Mouse (Mus musculus): ENCODE measurements around the gene Ndufab1. TPM values are rescaled to one million over a fixed set of nuclear protein-coding genes. Genes with fewer than 3 reads are reported as not detected.
A peak's percentile ranks its signal among the peaks of the same experiment; 100 is the strongest.

Gene Ndufab1
- polyA plus RNA-seq, 1 experiment from 2014 or later, result 632 TPM

- ATAC-seq (ENCODE audit: low read depth) (no peak), DNase-seq (ENCODE audit: low spot score) (no peak)
- no peaks in the 10 kb centered on the region for H3K9me3 ChIP-seq (ENCODE audit: control insufficient read depth, low read length)
- H3K4me1 ChIP-seq (ENCODE audit: control insufficient read depth, insufficient read depth, low read length), result peaks cover 19% of the 10 kb centered on the region
- peak overlapping the region; percentile 100 for H3K4me3 ChIP-seq (ENCODE audit: low read depth, low read length)
- peaks cover 37% of the 10 kb centered on the region for H3K36me3 ChIP-seq (ENCODE audit: control insufficient read depth, insufficient read depth, low read length)
- no peaks in the 10 kb centered on the region for H3K27me3 ChIP-seq (replicated peaks; ENCODE audit: control insufficient read depth, insufficient read depth, low read length)
- H3K4me2 ChIP-seq (ENCODE audit: low read depth, low read length), result peak overlapping the region; percentile 69
- H3K9ac ChIP-seq (ENCODE audit: low read depth, low read length), result peak overlapping the region; percentile 97; the same call in 1 of the 2 replicates
- WGBS, result 62% methylated on average over 1 of the region's 1 CpGs
- H3K27ac ChIP-seq (replicated peaks; ENCODE audit: low read depth, low read length), result no peak overlapping the region
Observed at GRCm38 (mm10) chr7:122065656-122066055, 36.0 kb downstream of the Ndufab1 start.

- H3K27ac ChIP-seq (replicated peaks; ENCODE audit: low read depth, low read length), result no peak overlapping the region
- DNase-seq (ENCODE audit: low spot score) (no peak), ATAC-seq (ENCODE audit: low read depth) (no peak)
- no peaks in the 10 kb centered on the region for H3K4me1 ChIP-seq (ENCODE audit: control insufficient read depth, insufficient read depth, low read length)
- WGBS, result 85% methylated on average over 5 of the region's 5 CpGs
- H3K9ac ChIP-seq (ENCODE audit: low read depth, low read length), result no peak overlapping the region
- no peaks in the 10 kb centered on the region for H3K9me3 ChIP-seq (ENCODE audit: control insufficient read depth, low read length)
- H3K4me3 ChIP-seq (ENCODE audit: low read depth, low read length), result no peak overlapping the region
- H3K36me3 ChIP-seq (ENCODE audit: control insufficient read depth, insufficient read depth, low read length), result peaks cover 55% of the 10 kb centered on the region
- no peaks in the 10 kb centered on the region for H3K27me3 ChIP-seq (replicated peaks; ENCODE audit: control insufficient read depth, insufficient read depth, low read length)
- no peak overlapping the region for H3K4me2 ChIP-seq (ENCODE audit: low read depth, low read length)
Observed at GRCm38 (mm10) chr7:122056633-122057032, 45.1 kb downstream of the Ndufab1 start.

GRCm38 (mm10) chr7:122050834-122051233, 50.9 kb downstream of the Ndufab1 start:
- 69% methylated on average over 1 of the region's 1 CpGs for WGBS
- no peak overlapping the region for H3K4me2 ChIP-seq (ENCODE audit: low read depth, low read length)
- H3K27me3 ChIP-seq (replicated peaks; ENCODE audit: control insufficient read depth, insufficient read depth, low read length), result no peaks in the 10 kb centered on the region
- DNase-seq (ENCODE audit: low spot score) (no peak), ATAC-seq (ENCODE audit: low read depth) (no peak)
- no peaks in the 10 kb centered on the region for H3K9me3 ChIP-seq (ENCODE audit: control insufficient read depth, low read length)
- H3K27ac ChIP-seq (replicated peaks; ENCODE audit: low read depth, low read length), result no peak overlapping the region
- no peak overlapping the region for H3K9ac ChIP-seq (ENCODE audit: low read depth, low read length)
- no peaks in the 10 kb centered on the region for H3K4me1 ChIP-seq (ENCODE audit: control insufficient read depth, insufficient read depth, low read length)
- H3K4me3 ChIP-seq (ENCODE audit: low read depth, low read length), result no peak overlapping the region
- H3K36me3 ChIP-seq (ENCODE audit: control insufficient read depth, insufficient read depth, low read length), result peaks cover 59% of the 10 kb centered on the region

- H3K9ac ChIP-seq (ENCODE audit: low read depth, low read length), result no peak overlapping the region
- no peak overlapping the region for H3K4me2 ChIP-seq (ENCODE audit: low read depth, low read length)
- ATAC-seq (ENCODE audit: low read depth) (no peak), DNase-seq (ENCODE audit: low spot score) (no peak)
- no peak overlapping the region for H3K4me3 ChIP-seq (ENCODE audit: low read depth, low read length)
- peaks cover 45% of the 10 kb centered on the region; the same call in 1 of the 2 replicates for H3K36me3 ChIP-seq (ENCODE audit: control insufficient read depth, insufficient read depth, low read length)
- no peak overlapping the region for H3K27ac ChIP-seq (replicated peaks; ENCODE audit: low read depth, low read length)
- no peaks in the 10 kb centered on the region for H3K4me1 ChIP-seq (ENCODE audit: control insufficient read depth, insufficient read depth, low read length)
- no peaks in the 10 kb centered on the region for H3K9me3 ChIP-seq (ENCODE audit: control insufficient read depth, low read length)
- H3K27me3 ChIP-seq (replicated peaks; ENCODE audit: control insufficient read depth, insufficient read depth, low read length), result no peaks in the 10 kb centered on the region
- WGBS, result 95% methylated on average over 9 of the region's 9 CpGs
Observed at GRCm38 (mm10) chr7:122048191-122048590, 53.5 kb downstream of the Ndufab1 start.

DNA sequence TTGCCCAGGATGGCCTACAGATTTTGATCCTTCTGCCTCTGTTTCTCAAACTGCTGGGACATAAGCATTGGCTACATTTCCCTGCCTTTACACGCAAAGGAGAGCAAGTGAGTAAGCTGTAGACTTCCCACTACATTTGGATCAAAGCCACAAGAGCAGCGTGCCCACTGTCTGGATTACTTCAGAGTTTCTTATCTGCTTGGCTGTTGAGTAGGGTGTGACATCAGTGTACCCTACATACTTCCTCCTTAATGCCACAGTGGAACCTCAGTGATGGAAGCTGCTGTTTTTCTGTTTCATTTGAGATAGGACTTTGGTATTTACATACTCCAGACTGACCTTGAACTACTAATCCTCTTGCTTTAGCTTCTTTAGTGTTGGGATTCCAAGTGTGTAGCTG, 54.9 kb downstream of the Ndufab1 start:
- H3K36me3 ChIP-seq (ENCODE audit: control insufficient read depth, insufficient read depth, low read length), result peaks cover 44% of the 10 kb centered on the region; the same call in 1 of the 2 replicates
- WGBS, result 90% methylated on average over 2 of the region's 2 CpGs

DNA sequence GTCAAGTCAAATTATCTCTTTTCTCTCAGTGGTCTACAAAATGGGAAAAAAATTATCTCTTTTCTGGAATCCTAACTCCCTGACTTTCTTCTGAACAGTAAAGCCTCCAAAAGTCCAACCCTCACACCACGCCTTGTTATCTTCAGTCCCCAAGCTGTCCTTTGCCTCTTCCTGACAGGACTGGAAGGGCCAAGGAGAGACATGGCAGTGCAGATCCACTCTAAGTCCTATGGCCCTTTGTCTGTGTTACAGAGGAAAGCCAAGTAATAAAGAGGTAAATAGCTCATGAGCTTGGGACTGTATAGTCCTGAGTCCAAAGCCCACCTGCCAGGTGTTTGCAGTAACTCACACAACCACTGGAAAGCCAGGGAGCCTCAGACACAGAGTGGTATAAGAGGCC, 56.0 kb downstream of the Ndufab1 start:
- H3K9ac ChIP-seq (ENCODE audit: low read depth, low read length), result no peak overlapping the region
- no peak for DNase-seq (ENCODE audit: low spot score)
- H3K36me3 ChIP-seq (ENCODE audit: control insufficient read depth, insufficient read depth, low read length), result peaks cover 37% of the 10 kb centered on the region; the same call in 1 of the 2 replicates
- H3K27me3 ChIP-seq (replicated peaks; ENCODE audit: control insufficient read depth, insufficient read depth, low read length), result no peaks in the 10 kb centered on the region
- H3K4me2 ChIP-seq (ENCODE audit: low read depth, low read length), result no peak overlapping the region
- no peak for ATAC-seq (ENCODE audit: low read depth)
- 83% methylated on average over 1 of the region's 1 CpGs for WGBS
- H3K27ac ChIP-seq (replicated peaks; ENCODE audit: low read depth, low read length), result no peak overlapping the region
- H3K4me3 ChIP-seq (ENCODE audit: low read depth, low read length), result no peak overlapping the region
- H3K9me3 ChIP-seq (ENCODE audit: control insufficient read depth, low read length), result no peaks in the 10 kb centered on the region
- no peaks in the 10 kb centered on the region for H3K4me1 ChIP-seq (ENCODE audit: control insufficient read depth, insufficient read depth, low read length)

More for the DNA sequence above, 54.9 kb downstream of the Ndufab1 start:
- H3K9me3 ChIP-seq (ENCODE audit: control insufficient read depth, low read length), result no peaks in the 10 kb centered on the region
- H3K4me3 ChIP-seq (ENCODE audit: low read depth, low read length), result no peak overlapping the region
- no peak overlapping the region for H3K27ac ChIP-seq (replicated peaks; ENCODE audit: low read depth, low read length)
- H3K27me3 ChIP-seq (replicated peaks; ENCODE audit: control insufficient read depth, insufficient read depth, low read length), result no peaks in the 10 kb centered on the region
- ATAC-seq (ENCODE audit: low read depth), result no peak
- no peak for DNase-seq (ENCODE audit: low spot score)
- no peak overlapping the region for H3K4me2 ChIP-seq (ENCODE audit: low read depth, low read length)
- H3K9ac ChIP-seq (ENCODE audit: low read depth, low read length), result no peak overlapping the region
- H3K4me1 ChIP-seq (ENCODE audit: control insufficient read depth, insufficient read depth, low read length), result no peaks in the 10 kb centered on the region

DNA sequence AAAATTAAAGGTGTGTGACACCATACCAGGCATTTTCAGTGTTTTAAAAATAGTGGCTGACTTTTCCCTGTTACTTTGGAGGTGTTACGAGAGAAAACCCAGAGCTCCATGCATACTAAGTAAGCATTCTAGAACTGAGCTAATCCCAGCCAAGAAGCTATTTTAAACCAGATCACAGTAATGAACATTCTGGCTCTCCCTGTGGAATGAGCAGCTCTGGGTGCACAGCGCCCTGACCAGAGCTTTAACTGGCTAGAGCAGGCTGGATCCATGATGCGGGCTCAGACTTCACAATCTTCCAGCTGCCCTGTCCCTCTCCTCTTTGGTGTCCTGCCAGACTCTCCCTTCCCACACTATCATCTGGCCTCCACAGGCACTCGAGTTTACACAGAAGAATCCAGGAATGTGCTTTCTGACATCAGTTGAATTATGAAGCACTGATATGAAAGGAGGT, 56.5 kb downstream of the Ndufab1 start:
- no peak overlapping the region for H3K27ac ChIP-seq (replicated peaks; ENCODE audit: low read depth, low read length)
- H3K27me3 ChIP-seq (replicated peaks; ENCODE audit: control insufficient read depth, insufficient read depth, low read length), result no peaks in the 10 kb centered on the region
- ATAC-seq (ENCODE audit: low read depth) (no peak), DNase-seq (ENCODE audit: low spot score) (no peak)
- H3K4me2 ChIP-seq (ENCODE audit: low read depth, low read length), result no peak overlapping the region
- 78% methylated on average over 4 of the region's 4 CpGs for WGBS
- H3K9ac ChIP-seq (ENCODE audit: low read depth, low read length), result no peak overlapping the region
- H3K4me1 ChIP-seq (ENCODE audit: control insufficient read depth, insufficient read depth, low read length), result no peaks in the 10 kb centered on the region
- H3K9me3 ChIP-seq (ENCODE audit: control insufficient read depth, low read length), result no peaks in the 10 kb centered on the region
- H3K36me3 ChIP-seq (ENCODE audit: control insufficient read depth, insufficient read depth, low read length), result peaks cover 35% of the 10 kb centered on the region; the same call in 1 of the 2 replicates
- no peak overlapping the region for H3K4me3 ChIP-seq (ENCODE audit: low read depth, low read length)

- H3K27me3 ChIP-seq (replicated peaks; ENCODE audit: control insufficient read depth, insufficient read depth, low read length), result no peaks in the 10 kb centered on the region
- H3K4me1 ChIP-seq (ENCODE audit: control insufficient read depth, insufficient read depth, low read length), result no peaks in the 10 kb centered on the region
- no peak overlapping the region for H3K4me3 ChIP-seq (ENCODE audit: low read depth, low read length)
- H3K4me2 ChIP-seq (ENCODE audit: low read depth, low read length), result no peak overlapping the region
- H3K9ac ChIP-seq (ENCODE audit: low read depth, low read length), result no peak overlapping the region
- peaks cover 40% of the 10 kb centered on the region; the same call in 1 of the 2 replicates for H3K36me3 ChIP-seq (ENCODE audit: control insufficient read depth, insufficient read depth, low read length)
- DNase-seq (ENCODE audit: low spot score) (no peak), ATAC-seq (ENCODE audit: low read depth) (no peak)
- H3K27ac ChIP-seq (replicated peaks; ENCODE audit: low read depth, low read length), result no peak overlapping the region
- 90% methylated on average over 8 of the region's 8 CpGs for WGBS
- no peaks in the 10 kb centered on the region for H3K9me3 ChIP-seq (ENCODE audit: control insufficient read depth, low read length)
Observed at GRCm38 (mm10) chr7:122044106-122044505, 57.6 kb downstream of the Ndufab1 start.

Data from embryonic facial prominence, embryonic 14.5 days (tissue).